Mouse (Mus musculus): ENCODE data around the gene Ighmbp2.

- TF ChIP-seq POLR2AphosphoS2 (IDR thresholded peaks at IDR 0.05; ENCODE audit: insufficient read length, low read depth) (no peak), TCF12 (IDR thresholded peaks at IDR 0.05; ENCODE audit: insufficient read depth, poor library complexity, severe bottlenecking) (no peak)
These were observed 24.5 kb upstream of the Ighmbp2 start for GRCm38 (mm10) chr19:3307175-3307949.

Data from myocyte (in vitro differentiated cells).